Mouse (Mus musculus): ENCODE data around the gene Gpr156.
"Not testable (repeated sequence)": the region's sequence is repeated elsewhere in the genome, so short reads cannot be mapped to it uniquely, and the experiment has no call there.

Gpr156 gene

GRCm38 (mm10) chr16:38004486-38005020 is 88.3 kb downstream of the Gpr156 start:
- DNase-seq = no peak

- DNase-seq = no peak
Measured at GRCm38 (mm10) chr16:38005471-38005870, 89.2 kb downstream of the Gpr156 start.

- no peak for DNase-seq
Measured at GRCm38 (mm10) chr16:38008371-38008770, 92.1 kb downstream of the Gpr156 start.

DNA sequence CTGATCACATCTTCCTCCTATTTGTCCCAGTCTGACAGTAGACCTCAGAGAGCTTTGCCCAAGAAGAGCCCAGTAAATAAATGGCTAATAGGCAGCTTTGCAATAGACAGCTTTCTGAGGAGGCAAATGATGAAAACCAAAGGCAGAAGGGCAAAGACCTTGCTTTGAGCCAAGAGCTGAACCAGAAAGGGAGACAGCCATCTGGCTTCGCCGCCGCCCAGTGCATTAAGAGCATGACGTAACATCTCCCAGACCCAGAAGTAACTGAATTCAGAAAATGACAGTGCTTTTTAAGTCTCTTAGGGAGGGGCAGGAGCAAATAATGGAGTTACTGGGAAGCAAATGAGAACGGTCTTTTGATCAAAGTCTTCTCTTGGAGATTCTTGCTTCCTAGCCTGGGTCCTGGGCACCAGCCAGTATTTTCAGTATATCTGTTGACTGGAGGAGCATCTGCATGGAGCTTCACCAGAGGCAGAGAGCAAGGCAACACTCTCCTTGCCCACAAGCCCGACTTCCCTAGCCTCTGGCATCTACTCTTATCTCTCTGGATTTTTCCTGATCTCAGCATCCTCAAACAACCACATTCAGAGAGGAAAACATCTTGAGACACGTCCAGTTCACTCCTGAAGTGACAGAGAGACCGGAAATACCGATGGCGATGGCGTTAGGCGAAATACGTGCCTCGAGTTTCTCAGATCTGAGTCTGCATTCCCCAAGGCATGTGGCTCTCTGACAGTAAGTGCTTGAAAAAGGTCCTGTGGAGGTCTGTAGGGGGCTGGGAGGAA is 92.9 kb downstream of the Gpr156 start:
- DNase-seq = no peak

GRCm38 (mm10) chr16:38011486-38011885 is 95.2 kb downstream of the Gpr156 start:
- no peak for DNase-seq

DNA sequence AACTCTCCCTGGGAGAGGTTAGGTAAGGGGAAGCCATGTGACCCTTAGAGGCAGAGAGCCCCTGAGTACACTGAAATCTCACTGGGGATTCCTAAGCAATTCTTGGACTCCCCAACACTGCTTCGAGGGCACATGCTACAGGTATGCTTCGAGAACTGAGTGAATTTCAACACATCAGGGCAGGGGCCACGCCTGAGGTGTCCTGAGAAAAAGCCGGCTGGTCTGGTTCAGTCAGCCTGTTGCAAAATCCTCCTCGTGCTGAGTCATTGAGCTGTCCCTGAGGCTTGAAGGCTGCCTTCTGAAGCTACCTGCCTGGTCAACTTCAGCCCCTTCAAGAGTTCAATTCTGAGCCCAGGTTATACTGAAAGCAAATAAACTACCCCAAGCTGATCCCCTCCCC is 96.1 kb downstream of the Gpr156 start:
- DNase-seq = no peak

DNA sequence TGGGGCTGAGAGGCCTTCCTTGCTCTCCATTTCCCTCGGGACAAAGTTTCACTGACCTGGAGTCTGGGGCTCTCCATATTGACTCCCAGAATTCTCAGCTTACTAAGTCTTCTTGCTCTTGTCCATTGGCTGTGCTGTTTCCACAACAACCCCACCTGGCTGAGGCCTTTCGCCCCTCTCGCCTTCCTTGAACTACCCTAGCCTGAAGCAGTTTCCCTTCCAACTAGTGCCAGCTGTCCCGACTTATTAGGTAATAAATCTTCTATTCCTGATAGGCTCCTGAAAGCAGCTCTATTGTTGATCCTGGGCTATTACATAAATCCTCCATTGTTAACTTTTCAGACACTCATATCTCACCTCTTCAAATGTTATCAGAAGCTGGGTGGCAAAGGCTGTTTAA is 96.6 kb downstream of the Gpr156 start:
- DNase-seq = no peak

DNA sequence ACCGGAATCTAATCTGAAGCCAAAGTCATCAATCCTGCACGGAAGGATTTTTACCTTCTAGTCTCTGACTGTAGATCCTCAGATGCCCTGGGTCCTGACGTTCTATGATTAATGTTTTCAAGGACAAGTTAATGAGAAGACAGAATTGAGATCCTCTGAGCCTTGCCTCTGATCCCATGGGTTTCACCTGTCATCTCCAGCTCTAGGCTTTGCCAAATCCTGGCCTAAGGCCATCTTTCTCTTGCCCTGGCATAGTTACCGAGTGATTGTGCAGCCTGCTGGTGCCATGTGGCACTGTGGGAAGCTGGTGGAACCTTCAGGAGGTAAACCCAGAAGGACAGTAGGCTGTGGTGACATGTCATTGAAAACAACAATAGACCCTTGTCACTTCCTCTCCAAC is 98.7 kb downstream of the Gpr156 start:
- no peak for DNase-seq

DNA sequence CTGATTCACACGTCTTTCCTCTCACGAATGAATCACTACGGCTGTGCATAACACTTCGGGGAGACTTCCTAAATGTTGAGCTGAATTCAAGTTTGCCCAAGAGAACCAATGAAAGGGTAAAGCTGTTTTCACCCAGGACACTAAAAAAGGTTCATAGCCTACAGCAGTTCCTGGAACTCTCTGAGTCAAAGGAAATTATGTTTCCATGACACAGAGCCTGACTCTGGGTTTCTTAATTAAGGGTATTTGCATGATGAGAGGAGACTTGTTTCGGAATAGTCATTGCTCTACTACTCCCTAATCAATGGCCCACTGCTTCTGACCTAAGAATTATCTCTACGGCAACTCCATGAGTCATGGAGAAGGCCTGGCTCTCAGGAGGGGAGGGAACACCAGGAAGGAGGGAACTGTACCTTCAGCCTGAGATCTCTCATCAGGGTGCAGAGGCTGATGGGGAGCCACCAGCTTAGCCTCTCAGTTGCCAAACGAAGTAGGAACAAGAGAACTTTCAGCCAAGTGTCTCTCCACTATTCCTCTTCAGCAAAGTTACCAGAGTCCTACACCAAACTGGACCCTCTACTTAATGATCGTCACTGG is 100.7 kb downstream of the Gpr156 start:
- DNase-seq = no peak

DNA sequence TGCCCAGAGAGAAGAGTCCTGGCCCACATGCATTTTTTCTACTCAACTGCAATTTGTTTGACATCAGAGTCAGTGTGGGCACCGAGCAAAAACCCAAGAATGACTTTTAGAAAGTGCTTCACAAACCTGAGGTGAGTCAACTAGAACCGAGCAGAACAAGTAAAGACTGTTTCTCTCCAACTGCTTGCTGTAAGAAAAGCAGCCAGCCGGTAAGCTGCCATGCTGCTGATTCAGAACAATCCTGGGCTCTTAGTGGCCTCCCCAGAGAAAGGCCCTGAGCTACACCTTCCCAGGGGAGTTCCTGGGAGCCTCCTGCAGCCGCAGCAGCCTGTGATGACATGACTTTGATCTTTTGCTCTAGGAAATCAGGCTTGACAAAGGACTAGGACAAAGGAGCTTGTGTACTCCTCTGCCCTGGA is 101.7 kb downstream of the Gpr156 start:
- DNase-seq = no peak

- DNase-seq = no peak
Measured at GRCm38 (mm10) chr16:38032644-38033043, 116.3 kb downstream of the Gpr156 start.

DNA sequence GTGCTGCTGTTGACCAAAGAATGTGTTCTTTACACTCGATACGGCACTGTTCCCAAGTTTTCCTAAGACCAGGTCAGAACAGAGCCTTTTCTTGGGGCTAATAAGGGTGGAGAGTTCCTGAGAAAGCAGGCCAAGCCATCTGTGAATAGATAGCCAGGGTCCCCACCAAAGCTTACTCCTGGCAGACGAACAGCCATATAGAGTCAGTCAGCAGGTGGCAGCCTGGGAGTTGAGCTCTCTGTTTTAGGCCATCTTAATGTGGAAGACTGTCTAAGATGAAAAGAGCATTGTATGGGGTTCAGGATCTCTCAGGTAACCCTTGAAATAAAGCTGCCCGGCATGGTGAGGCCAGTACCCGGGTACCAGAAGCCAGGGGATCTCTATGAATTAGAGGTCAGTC is 116.8 kb downstream of the Gpr156 start:
- DNase-seq = no peak

DNA sequence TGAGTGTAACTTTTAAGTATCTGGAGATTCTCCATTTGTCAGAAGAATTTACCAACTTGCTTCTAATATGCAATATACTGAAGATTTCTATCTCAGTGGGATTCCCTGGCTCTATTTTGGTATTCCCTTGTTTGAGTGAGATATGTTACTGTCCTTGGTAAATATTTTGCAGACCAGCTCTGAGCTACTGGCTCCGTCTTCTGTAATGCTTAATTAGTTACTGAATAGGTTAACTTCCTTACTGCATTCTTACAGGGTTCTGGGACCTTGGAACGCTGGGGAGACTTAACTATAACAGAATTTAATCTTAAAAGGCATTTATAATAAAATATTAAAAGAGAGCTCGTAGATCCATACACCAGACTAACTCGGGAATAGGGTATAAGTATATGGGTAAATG is 121.8 kb downstream of the Gpr156 start:
- not testable (repeated sequence) for DNase-seq

DNA sequence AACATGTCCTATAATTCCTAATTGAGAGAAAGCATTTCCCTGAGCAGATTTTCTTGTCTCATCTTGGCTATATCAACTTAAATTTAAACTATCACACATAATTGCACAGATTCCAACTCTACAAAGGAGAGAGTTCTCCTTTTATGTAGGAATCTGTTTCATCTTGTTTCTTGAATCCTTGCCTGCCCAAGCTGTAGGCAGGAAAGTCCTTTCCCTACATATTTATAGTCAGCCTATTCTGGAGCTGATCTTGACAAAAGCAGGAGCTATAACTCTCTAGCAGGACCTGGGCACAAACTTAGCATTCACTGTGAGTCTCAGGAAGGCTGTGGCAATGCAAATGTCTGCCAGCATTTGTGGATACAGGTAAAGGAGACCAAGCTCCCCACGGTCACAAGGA is 125.9 kb downstream of the Gpr156 start:
- no peak for DNase-seq

DNA sequence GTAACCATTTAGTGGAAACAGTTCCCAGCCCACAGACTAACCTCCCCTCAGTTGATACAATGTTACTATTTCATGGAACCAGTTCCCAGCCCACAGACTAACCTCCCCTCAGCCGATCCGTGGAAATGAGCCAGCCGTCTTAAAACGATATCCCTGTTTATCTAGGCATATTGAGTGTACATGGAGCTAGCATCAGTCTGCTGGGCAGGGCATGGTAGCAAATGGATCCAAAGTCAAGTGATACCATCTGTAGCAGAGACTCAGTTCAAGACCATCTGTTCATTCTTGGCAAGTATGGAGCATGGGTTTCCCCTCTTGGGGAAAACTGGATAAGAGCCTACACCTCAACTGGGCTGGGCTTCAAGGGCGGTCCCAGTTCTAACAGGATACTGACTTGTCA is 128.3 kb downstream of the Gpr156 start:
- peak; percentile 26 for DNase-seq

GRCm38 (mm10) chr16:38047781-38048558 is 131.7 kb downstream of the Gpr156 start:
- DNase-seq = no peak
